Mouse (Mus musculus) brain, embryonic 14.5 days (tissue): ENCODE data around the gene Agbl3.

Experiments used
- CTCF ChIP-seq: fragments of 200-500 bp; IDR thresholded peaks from 2 replicates; pipeline ENCODE4 v1.5.1; 2012; ENCODE audit warnings: inconsistent platforms, mild to moderate bottlenecking, moderate library complexity, borderline replicate concordance; ENCODE audit not compliant: insufficient read depth, insufficient read length; ENCODE audit errors: extremely low read depth
- POLR2A ChIP-seq: fragments of 200-500 bp; IDR thresholded peaks from 2 replicates; pipeline ENCODE4 v1.6.1; 2012; ENCODE audit warnings: mild to moderate bottlenecking, inconsistent platforms, borderline replicate concordance; ENCODE audit not compliant: poor library complexity, insufficient read depth, insufficient read length, severe bottlenecking; ENCODE audit errors: extremely low read depth

DNA sequence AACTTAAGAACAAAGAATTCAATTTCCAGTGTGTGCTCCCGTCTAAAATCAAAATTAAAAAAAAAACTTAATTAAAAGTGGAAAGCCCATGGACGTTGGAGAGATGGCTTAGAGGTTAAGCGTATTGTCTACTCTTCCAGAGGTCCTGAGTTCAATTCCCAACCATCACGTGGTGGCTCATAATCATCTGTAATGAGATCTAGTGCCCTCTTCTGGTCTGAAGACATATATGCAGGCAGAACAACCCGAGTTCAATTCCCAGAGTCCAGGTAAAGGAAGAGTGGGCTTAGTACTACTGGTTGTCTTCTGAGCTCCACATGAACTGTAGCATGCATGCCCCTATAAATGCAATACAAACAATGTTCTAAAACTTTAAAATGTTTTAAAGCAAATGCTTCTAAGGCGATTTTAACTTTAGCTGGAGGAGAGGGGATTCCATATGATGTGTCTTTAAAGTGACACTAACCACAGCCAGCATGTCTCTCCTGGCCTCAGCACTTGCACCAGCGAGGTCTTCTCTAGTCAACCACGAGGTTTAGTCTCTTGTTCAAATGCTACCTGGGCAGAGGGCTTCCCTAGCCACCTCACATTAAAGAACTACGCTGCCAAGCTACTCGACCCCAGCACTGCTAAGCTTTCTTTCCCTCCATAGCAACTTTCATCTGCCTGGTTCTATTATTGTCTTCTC, 2.1 kb upstream of the Agbl3 start:
- TF ChIP-seq POLR2A, result no peak
- no peak for TF ChIP-seq CTCF
